Mouse (Mus musculus): ENCODE measurements at regions not wholly inside any gene's neighbourhood (a gene's known extent, or its start where the extent isn't known, plus 50 kb on each side); places are given as distances from the start of the nearest gene placed in this dataset.

- DNase-seq (ENCODE audit: low read depth, low spot score): no peak
- H3K9ac ChIP-seq (ENCODE audit: control insufficient read depth, low read depth, low read length, poor library complexity, severe bottlenecking): no peak overlapping the region
- H3K27ac ChIP-seq (ENCODE audit: control insufficient read depth, low read depth, low read length): no peak overlapping the region
- H3K27me3 ChIP-seq (ENCODE audit: control insufficient read depth in 1 of 2, insufficient read depth in 2 of 2, low read length in 2 of 2): no peaks in the 10 kb centered on the region
- TF ChIP-seq SMC3 (IDR thresholded peaks at IDR 0.05; ENCODE audit: low read depth, low read length) (no peak), RCOR1 (IDR thresholded peaks at IDR 0.05; ENCODE audit: low read depth, low read length) (no peak), RAD21 (IDR thresholded peaks at IDR 0.05; ENCODE audit: low read depth, low read length) (no peak), CHD1 (IDR thresholded peaks at IDR 0.05; ENCODE audit: low read depth, low read length) (no peak)
- peaks cover 0 to 21% of the 10 kb centered on the region in 2 experiments; a peak in 2 of 4 replicates for H3K4me1 ChIP-seq (ENCODE audit: control insufficient read depth in 1 of 2, insufficient read depth in 2 of 2, low read length in 2 of 2)
- H3K36me3 ChIP-seq (ENCODE audit: control insufficient read depth in 1 of 2, insufficient read depth in 2 of 2, low read length in 2 of 2): peaks cover 0 to 21% of the 10 kb centered on the region in 2 experiments; a peak in 2 of 4 replicates
- no peaks in the 10 kb centered on the region; the same call in 1 of the 2 replicates for H3K79me2 ChIP-seq (ENCODE audit: control insufficient read depth, insufficient read depth, low read length, poor library complexity)
- H3K9me3 ChIP-seq (replicated peaks; ENCODE audit: insufficient read depth, low read length): no peaks in the 10 kb centered on the region
- H3K4me3 ChIP-seq (ENCODE audit: control insufficient read depth in 1 of 2, insufficient read depth in 1 of 2, low read depth in 2 of 2, low read length in 2 of 2): no peak overlapping the region
These were observed 82.5 kb downstream of the Kcnrg start for GRCm38 (mm10) chr14:61689776-61690175.

GRCm38 (mm10) chr14:61691785-61692372, 84.6 kb downstream of the Kcnrg start:
- Histone ChIP-seq H3K4me1 (ENCODE audit: control insufficient read depth in 1 of 2, insufficient read depth in 2 of 2, low read length in 2 of 2) (peaks cover 0 to 18% of the 10 kb centered on the region in 2 experiments; a peak in 2 of 4 replicates), H3K27me3 (ENCODE audit: control insufficient read depth in 1 of 2, insufficient read depth in 2 of 2, low read length in 2 of 2) (no peaks in the 10 kb centered on the region), H3K27ac (ENCODE audit: control insufficient read depth, low read depth, low read length) (peak overlapping the region; percentile 86), H3K36me3 (ENCODE audit: control insufficient read depth in 1 of 2, insufficient read depth in 2 of 2, low read length in 2 of 2) (peaks cover 0 to 21% of the 10 kb centered on the region in 2 experiments; a peak in 2 of 4 replicates), H3K9ac (ENCODE audit: control insufficient read depth, low read depth, low read length, poor library complexity, severe bottlenecking) (no peak overlapping the region), H3K9me3 (replicated peaks; ENCODE audit: insufficient read depth, low read length) (no peaks in the 10 kb centered on the region), H3K79me2 (ENCODE audit: control insufficient read depth, insufficient read depth, low read length, poor library complexity) (no peaks in the 10 kb centered on the region; the same call in 1 of the 2 replicates), H3K4me3 (ENCODE audit: control insufficient read depth in 1 of 2, insufficient read depth in 1 of 2, low read depth in 2 of 2, low read length in 2 of 2) (0 out of 4 replicates have a peak overlapping the region, but pooled peaks of 1 of the 2 experiments have one; percentile 8)
- TF ChIP-seq MAX (IDR thresholded peaks at IDR 0.05; ENCODE audit: low read length): no peak
- 0 out of 2 replicates have a peak, but pooled peaks have one; percentile 52 for TF ChIP-seq TCF12 (IDR thresholded peaks at IDR 0.05; ENCODE audit: low read depth, low read length)
- no peak for TF ChIP-seq MAZ (IDR thresholded peaks at IDR 0.05; ENCODE audit: low read depth, low read length)
- peak; percentile 53; the same call in 1 of the 2 replicates for TF ChIP-seq ETS1 (IDR thresholded peaks at IDR 0.05; ENCODE audit: low read depth, low read length)
- TF ChIP-seq UBTF (IDR thresholded peaks at IDR 0.05; ENCODE audit: borderline replicate concordance, insufficient read depth, low read depth, low read length): no peak
- TF ChIP-seq E2F4 (IDR thresholded peaks at IDR 0.05; ENCODE audit: borderline replicate concordance, low read depth, low read length): no peak
- peak; percentile 74 for TF ChIP-seq GATA1 (IDR thresholded peaks at IDR 0.05; ENCODE audit: low read depth, low read length)
- no peak for TF ChIP-seq RAD21 (IDR thresholded peaks at IDR 0.05; ENCODE audit: low read depth, low read length)
- peak; percentile 32 to 58; a peak in 2 of 4 replicates for TF ChIP-seq EP300 (IDR thresholded peaks at IDR 0.05; ENCODE audit: low read depth in 1 of 2, low read length in 2 of 2)
- TF ChIP-seq CHD2 (IDR thresholded peaks at IDR 0.05; ENCODE audit: low read length): no peak
- no peak; the same call in 1 of the 2 replicates for TF ChIP-seq ZNF384 (IDR thresholded peaks at IDR 0.05; ENCODE audit: low read depth, low read length)
- TF ChIP-seq TAL1 (IDR thresholded peaks at IDR 0.05; ENCODE audit: low read length): peak; percentile 68
- TF ChIP-seq POLR2A (IDR thresholded peaks at IDR 0.05; ENCODE audit: control insufficient read depth in 1 of 2, insufficient read depth in 1 of 2, low read depth in 1 of 2, low read length in 2 of 2, poor library complexity in 1 of 2): no peak
- no peak for TF ChIP-seq MYB (IDR thresholded peaks at IDR 0.05; ENCODE audit: low read depth, low read length)
- TF ChIP-seq CHD1 (IDR thresholded peaks at IDR 0.05; ENCODE audit: low read depth, low read length): no peak
- DNase-seq (ENCODE audit: low read depth, low spot score): peak; percentile 73

All from MEL (cell line).